Mouse (Mus musculus): Measurements from ENCODE around the gene Zfp319.
A peak's percentile ranks its signal among the peaks of the same experiment; 100 is the strongest.

Gene Zfp319

GRCm38 (mm10) chr8:95351461-95351860, 19.7 kb upstream of the Zfp319 start:
- no peak for DNase-seq (ENCODE audit: low read depth, low spot score)

GRCm38 (mm10) chr8:95348811-95349630, 17.3 kb upstream of the Zfp319 start:
- DNase-seq (ENCODE audit: low read depth, low spot score): peak; percentile 69

- DNase-seq (ENCODE audit: low read depth, low spot score): no peak
Observed at GRCm38 (mm10) chr8:95348356-95348755, 16.6 kb upstream of the Zfp319 start.

GRCm38 (mm10) chr8:95346643-95347545, 15.1 kb upstream of the Zfp319 start:
- DNase-seq (ENCODE audit: low read depth, low spot score): peak; percentile 52

GRCm38 (mm10) chr8:95344668-95345067, 12.9 kb upstream of the Zfp319 start:
- DNase-seq (ENCODE audit: low read depth, low spot score): no peak

GRCm38 (mm10) chr8:95341721-95342120, 10.0 kb upstream of the Zfp319 start:
- DNase-seq (ENCODE audit: low read depth, low spot score): no peak

- DNase-seq (ENCODE audit: low read depth, low spot score): no peak
Observed at GRCm38 (mm10) chr8:95336363-95336762, 4.6 kb upstream of the Zfp319 start.

GRCm38 (mm10) chr8:95335706-95336105, 4.0 kb upstream of the Zfp319 start:
- DNase-seq (ENCODE audit: low read depth, low spot score): no peak

GRCm38 (mm10) chr8:95332437-95333199, 868 bp upstream of the Zfp319 start:
- DNase-seq (ENCODE audit: low read depth, low spot score): no peak

GRCm38 (mm10) chr8:95331156-95331719, 512 bp downstream of the Zfp319 start:
- no peak for DNase-seq (ENCODE audit: low read depth, low spot score)

GRCm38 (mm10) chr8:95330367-95330766, 1.4 kb downstream of the Zfp319 start:
- DNase-seq (ENCODE audit: low read depth, low spot score): no peak

- no peak for DNase-seq (ENCODE audit: low read depth, low spot score)
Observed at GRCm38 (mm10) chr8:95327866-95328465, 3.8 kb downstream of the Zfp319 start.

GRCm38 (mm10) chr8:95326822-95327221, 4.9 kb downstream of the Zfp319 start:
- DNase-seq (ENCODE audit: low read depth, low spot score): no peak

- no peak for DNase-seq (ENCODE audit: low read depth, low spot score)
Observed at GRCm38 (mm10) chr8:95324646-95325045, 7.1 kb downstream of the Zfp319 start.

GRCm38 (mm10) chr8:95323201-95323600, 8.5 kb downstream of the Zfp319 start:
- DNase-seq (ENCODE audit: low read depth, low spot score): no peak

- peak; percentile 80 for DNase-seq (ENCODE audit: low read depth, low spot score)
Observed at GRCm38 (mm10) chr8:95320224-95321139, 11.3 kb downstream of the Zfp319 start.

- DNase-seq (ENCODE audit: low read depth, low spot score): no peak
Observed at GRCm38 (mm10) chr8:95315350-95315749, 16.4 kb downstream of the Zfp319 start.

- no peak for DNase-seq (ENCODE audit: low read depth, low spot score)
Observed at GRCm38 (mm10) chr8:95314707-95315106, 17.0 kb downstream of the Zfp319 start.

- DNase-seq (ENCODE audit: low read depth, low spot score): no peak
Observed at GRCm38 (mm10) chr8:95313857-95314256, 17.9 kb downstream of the Zfp319 start.

- DNase-seq (ENCODE audit: low read depth, low spot score): no peak
Observed at GRCm38 (mm10) chr8:95312836-95313235, 18.9 kb downstream of the Zfp319 start.

Data from CD4-positive helper T cell, adult 2 months (primary cell).